Mouse (Mus musculus) large intestine, adult 2 months (tissue): Measurements from ENCODE around the gene Cd2. TPM values are rescaled to one million over a fixed set of nuclear protein-coding genes. Genes with fewer than 3 reads are reported as not detected.

Source experiments
- DNase-seq: peaks from one replicate; pipeline ENCODE4 v3.0.0-alpha.2; 2012; ENCODE audit warnings: low read depth, low spot score
- WGBS: fragments of 180-500 bp; shearing (Covaris S2); methylation state at CpG from one replicate; pipeline ENCODE4 v1.1.7; 2018; 5-methylcytosine and 5-hydroxymethylcytosine counted together
- polyA plus RNA-seq: library from polyadenylated mRNA; depleted of rRNA; stranded (reverse); fragments of >200 nt; gene quantifications from 2 replicates; pipeline ENCODE4 v1.2.3, GENCODE M21; 2012; rRNA removed

The Cd2 gene
- polyA plus RNA-seq, result 2.6 and 3.7 TPM in 2 replicates

DNA sequence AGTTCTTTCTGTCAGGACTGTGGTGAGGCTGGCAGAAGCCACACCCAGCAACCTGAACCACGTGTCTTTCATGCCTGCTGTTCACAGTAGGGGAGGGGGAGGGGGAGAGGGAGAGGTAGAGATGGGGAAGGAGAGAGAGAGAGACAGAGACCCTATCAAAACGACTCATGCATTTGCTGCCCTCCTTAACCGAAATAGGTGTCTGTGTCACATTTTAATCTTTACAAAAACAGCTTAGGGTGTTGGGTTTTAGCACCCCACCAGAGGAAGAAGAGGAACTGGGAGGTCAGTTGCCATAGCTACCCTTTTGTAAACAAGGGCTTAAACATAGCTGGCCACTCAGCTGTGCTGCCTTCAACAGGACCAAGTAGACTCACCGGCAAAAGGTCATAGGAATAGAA lies at the start of gene Cd2:
Gene Cd2 (minus strand): TSS at position 29 of the 401 bp plus-strand sequence.
- no peak for DNase-seq
- 19% methylated on average over 4 of the region's 4 CpGs for whole genome bisulfite sequencing

DNA sequence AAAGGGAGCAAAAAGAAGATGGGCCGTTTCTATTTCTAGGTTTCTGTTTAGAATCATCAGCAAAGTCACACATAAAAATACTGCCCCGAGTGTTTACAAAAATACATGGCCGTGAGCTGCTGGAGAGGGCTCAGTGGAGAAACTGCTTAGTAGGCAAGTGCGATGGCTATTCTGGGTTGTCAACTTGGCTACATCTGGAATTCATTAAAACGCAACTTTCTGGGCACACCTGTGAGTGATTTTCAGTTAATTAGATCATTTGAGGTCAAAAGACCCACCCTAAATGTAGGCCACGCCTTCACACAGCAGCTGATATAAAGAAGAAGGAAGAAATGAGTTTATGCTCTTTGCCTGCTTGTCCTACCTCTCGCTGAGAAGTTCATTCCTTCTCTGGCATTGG lies 40.9 kb upstream of the Cd2 start:
- WGBS, result 56% methylated on average over 7 of the region's 7 CpGs
- DNase-seq, result no peak

DNA sequence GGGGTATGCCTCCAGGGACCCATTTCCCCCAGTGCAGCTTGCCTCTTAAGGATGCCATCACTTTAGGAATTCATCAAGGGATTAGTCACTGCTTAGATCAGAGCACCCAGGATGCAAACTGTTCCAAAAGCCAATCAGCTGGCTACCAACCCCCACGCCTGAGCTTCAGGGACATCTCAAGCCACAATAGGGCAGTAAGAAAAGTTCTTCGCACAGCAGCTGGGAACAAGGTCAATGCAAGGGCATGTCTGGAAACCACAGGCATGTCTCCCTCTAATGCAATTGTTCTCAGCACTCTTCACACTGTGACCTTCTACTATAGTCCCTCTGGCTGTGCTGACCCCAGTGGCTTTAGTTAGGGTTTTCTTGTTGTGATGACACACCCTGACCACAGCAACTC lies 39.5 kb upstream of the Cd2 start:
- 91% methylated on average over 2 of the region's 2 CpGs for WGBS
- no peak for DNase-seq

DNA sequence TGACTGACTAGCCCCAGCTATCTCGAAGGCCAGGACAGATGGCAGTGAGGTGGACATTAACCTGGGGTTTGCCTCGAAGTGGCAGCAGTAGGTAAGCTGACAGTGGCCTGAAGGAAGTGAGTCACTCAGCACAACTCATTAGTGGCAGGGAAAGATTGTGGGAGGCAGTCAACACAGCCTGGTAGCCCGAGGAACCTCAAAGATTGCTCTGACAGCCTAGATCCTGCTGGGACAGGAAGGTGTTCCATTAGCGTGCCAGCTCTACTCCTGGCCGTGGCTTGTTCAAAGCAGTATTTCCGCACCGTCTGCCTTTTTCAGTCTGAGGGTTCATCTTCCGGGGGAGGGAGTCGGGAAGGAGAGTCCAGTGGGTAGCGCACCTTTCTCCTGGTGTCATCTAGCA lies 34.7 kb upstream of the Cd2 start:
- no peak for DNase-seq
- 73% methylated on average over 10 of the region's 10 CpGs for WGBS

DNA sequence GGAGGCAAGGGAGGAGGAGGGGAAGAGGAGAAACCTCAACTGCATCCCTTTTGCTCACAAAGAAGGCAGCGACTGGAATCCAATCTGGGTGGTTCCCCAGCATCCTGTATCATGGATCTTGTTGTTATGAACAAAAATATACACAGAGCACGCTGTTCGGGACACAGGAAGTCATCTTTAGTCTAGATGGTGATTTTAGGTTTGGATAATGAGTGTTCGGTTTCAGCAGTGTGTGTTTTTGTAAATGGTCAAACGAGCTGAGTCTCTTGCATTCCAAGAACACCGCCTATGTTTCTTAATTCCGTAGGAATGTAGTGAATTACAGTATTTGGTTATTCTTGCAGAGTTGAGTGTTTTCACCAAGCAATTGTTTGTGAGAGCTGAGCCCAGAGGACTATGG lies 33.1 kb upstream of the Cd2 start:
- WGBS, result 51% methylated on average over 7 of the region's 7 CpGs

DNA sequence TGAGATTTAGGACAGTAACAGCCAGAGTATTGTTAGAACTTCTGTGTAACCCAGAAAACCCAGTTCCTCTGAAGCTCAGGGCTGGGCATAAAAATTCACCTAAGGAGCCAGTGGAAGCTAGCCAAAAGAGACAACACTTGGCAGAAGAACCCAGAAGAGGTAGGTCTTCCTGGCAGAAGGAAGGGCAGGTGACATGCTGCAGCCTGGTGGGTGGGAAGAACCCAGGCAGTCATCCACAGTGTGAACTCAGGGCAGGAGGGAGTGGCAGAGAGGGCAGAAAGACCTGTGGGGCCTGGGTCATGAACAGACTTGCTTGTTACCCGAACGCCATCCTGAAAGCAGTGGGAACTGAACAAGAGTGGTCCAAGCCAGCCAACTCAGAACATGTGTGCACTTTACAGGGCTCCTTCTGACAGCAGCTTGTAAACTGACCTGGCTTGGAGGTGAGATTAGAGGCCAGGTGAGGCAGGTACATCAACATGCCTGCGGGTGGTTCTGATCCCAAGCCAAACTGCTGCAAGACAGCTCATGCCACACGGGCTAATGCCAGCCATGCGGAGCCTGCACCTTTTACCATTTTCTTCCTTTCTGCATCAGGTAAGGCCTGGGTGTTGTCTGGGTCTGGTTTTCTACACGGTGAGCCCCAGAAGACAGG lies 30.9 kb upstream of the Cd2 start:
- DNase-seq, result no peak
- 71% methylated on average over 6 of the region's 6 CpGs for WGBS

More for the DNA sequence above, 33.1 kb upstream of the Cd2 start:
- DNase-seq, result no peak

DNA sequence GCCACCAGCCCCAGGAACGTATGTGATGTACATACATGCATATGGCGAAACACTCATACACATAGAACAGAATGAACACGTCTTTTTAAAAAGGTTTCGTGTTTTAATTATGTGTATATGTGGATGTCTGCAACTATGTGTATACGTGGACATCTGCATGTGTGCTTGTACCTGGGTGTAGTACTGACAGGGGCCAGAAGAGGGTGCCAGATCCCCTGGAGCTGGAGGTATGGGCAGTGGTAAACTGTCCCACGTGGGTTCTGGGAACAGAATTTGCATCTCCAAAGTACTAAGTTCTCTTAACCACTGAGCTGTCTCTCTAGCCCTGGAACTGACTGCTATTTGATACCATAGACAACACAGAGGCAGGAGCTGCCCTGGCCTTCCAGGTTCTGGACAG lies 30.4 kb upstream of the Cd2 start:
- no peak for DNase-seq
- WGBS, result 75% methylated on average over 6 of the region's 6 CpGs

DNA sequence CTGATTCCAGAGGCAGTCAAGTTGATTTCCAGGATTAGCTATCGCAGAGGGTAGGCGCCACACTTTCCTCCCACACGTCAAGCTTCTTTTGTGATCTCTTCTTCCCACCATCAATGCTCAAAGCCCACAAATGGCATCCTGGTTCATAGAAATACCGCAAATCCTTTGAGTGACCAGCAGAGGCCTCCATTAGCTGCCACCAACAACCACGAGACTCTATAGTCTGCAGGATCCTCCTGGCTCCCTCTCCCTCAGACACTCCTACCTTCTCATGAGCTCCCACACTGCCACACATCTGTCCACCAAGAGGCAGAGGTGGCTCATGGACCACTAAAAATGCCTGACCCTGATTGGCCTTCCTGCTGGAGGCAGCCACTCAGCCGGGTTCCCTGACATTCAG lies 27.2 kb upstream of the Cd2 start:
- DNase-seq, result no peak
- 87% methylated on average over 6 of the region's 6 CpGs for WGBS

DNA sequence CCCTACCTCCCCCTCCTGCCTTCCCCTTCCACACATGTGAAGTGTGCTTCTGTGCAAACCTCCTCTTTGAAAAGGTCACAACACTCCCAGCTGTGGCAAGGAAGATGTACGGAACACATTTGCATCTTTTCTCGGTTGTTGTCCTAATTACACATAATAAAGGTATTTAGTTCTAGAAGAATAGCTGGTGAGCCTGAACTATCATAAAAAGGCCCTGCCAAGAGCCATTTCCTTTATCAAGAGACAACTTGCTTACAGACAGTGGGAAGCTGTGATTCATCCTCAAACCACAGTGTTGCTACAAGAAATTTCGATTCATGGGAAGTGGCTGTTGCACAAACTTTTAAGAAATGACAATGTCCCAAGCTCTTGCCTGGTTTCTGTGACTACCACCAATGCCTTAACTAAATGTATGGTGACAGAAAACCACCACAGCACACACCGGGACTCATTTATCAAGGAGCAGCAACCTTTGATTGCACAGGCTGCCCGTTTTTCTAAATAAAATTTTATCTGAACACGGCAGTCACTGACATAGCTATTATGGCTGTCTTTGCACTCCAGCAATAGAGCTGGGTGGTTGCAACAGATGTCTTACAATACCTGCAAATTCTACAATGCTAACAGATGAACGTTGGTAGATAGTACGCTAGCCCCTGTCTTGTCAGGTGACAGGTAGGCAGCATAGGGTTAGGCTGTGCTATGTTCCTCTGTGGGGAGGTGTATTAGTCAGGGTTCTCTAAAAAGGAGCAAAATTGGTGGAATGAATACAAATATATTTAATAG lies 25.7 kb upstream of the Cd2 start:
- 50% methylated on average over 8 of the region's 8 CpGs for WGBS
- no peak for DNase-seq

DNA sequence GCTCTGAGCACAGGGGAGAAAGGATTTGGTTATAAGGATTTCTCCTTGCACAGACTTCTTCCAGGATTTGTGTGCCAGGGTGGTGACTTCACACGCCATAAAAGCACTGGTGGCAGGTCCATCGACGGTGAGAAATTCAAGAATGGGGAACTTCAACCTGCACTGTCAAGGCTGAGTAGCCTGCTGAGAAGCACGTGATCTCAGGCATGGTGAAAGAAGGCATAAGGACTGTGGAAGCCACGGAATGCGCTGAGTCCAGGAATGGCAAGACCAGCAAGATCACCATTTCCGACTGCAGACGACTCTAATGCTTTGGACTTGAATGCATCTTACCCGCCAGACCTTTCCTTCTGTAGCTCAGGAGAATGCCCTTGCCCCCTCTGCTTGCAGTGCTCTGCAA lies 23.2 kb upstream of the Cd2 start:
- no peak for DNase-seq
- 41% methylated on average over 9 of the region's 9 CpGs for WGBS

DNA sequence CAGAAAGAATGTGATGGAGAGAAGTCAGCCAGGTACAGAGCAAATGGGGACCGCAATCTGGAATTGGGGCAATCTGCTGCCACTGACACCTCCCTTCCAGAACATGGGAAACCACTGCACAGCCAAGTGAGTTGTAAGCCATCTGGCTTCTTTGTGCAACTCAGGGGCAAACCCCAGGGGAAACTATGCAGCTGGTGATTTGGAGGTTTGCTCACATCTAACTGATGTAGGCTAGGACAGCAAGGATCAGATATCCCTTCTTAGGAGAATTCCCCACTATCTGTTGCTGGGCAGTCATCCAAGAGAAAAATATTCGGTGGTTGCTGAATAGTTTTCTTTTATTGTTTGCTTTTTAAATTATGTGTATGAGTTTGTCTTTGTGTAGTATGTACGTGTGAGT lies 21.9 kb upstream of the Cd2 start:
- WGBS, result 44% methylated on average over 3 of the region's 3 CpGs
- no peak for DNase-seq

DNA sequence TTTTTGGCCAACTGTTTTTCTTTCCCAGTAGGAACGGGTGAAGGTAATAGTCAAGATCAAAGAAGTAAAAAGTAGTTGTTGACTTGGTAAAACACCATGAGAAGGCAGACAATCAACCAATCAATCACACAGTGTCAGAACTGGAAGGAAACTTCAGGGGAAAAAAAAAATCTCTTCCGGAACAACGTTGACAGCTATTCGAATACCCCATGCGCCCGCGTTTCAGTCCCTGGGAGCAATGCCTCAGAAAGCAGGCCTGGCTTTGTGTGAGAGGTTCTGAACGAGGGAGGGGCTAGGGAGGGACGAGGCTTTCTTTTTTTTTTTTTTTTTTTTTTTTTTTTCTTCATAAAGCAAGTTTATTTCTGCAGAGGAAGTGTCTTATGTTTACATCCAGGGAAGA lies 18.4 kb upstream of the Cd2 start:
- 67% methylated on average over 9 of the region's 9 CpGs for WGBS
- no peak for DNase-seq

DNA sequence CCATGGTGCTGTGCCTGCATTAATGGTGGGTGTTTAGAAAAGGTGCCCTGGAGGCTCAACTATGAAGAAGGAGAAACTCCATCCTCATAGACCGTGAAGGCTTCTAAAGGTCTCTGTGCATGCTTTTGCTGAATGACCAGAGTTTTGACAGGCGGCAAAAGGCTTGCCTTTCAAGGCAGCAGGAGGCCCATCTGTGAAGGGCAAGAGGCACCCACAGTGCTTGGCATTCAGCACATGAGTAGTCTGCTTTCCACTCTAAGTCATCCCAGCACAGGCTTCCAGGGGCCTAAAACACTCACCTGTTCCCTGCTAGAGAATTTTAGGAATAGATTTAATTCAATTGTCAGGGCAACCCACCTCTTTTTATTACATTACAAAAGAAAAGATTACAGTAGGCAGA lies 17.3 kb upstream of the Cd2 start:
- no peak for DNase-seq
- WGBS, result 89% methylated on average over 2 of the region's 2 CpGs

DNA sequence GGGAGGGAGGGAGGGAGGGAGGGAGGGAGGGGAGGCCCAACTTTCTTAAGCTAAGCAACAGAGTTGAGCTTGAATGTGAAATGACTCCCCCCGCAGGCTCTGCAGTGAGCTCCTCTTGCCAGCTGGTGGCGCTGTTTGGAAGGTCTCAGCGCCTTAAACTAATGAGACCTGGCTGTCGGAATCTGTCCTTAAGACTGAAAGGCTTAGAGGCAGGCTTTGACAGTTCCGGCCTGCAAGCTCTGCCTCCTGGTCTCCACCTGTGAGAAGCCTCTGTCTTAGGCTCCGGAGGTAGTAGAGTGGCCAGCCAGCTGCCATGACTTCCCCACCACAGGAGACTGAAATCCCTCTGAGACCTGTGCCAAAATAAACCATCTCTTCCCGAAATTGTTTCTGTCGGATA lies 16.4 kb upstream of the Cd2 start:
- WGBS, result 17% methylated on average over 8 of the region's 8 CpGs

DNA sequence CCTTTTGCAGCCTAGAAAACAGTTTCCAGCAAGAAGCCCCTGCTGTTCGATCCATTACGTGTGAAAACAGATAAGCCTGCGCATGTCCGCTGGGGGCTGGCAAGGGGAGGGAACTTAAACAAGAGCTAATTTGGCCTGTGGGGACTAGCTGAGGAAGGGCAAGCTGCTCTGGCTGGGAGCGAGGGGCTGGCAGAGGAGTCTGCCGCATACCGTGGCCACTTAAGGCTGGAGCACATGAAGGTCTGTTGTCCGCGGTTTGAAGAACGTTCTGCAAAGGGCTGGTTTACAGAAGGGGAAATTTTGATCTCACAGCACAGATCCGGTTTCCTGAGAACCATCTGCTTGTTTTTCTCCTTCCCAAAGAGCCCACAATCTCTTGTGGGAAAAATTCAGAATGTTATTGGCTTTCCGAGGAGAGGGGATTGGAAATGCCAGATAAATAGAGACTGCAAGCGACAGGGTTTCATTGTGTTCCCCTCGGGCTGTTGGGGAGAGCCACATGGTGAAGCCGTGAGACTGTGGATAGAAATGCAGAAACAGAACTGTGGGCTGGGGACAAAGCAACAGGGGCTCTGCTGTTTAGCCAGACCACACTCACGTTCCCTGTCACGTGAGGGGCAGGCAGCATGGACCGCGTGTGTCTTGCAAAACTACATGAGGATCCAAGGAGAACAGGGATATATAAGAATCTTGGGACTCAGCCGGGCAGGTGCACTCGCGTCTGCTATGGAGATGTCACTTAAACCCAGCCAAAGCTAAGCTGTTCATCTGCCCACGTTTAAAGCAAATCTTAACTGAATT lies 12.7 kb upstream of the Cd2 start:
- DNase-seq, result no peak
- WGBS, result 25% methylated on average over 23 of the region's 23 CpGs

More for the DNA sequence above, 16.4 kb upstream of the Cd2 start:
- no peak for DNase-seq

DNA sequence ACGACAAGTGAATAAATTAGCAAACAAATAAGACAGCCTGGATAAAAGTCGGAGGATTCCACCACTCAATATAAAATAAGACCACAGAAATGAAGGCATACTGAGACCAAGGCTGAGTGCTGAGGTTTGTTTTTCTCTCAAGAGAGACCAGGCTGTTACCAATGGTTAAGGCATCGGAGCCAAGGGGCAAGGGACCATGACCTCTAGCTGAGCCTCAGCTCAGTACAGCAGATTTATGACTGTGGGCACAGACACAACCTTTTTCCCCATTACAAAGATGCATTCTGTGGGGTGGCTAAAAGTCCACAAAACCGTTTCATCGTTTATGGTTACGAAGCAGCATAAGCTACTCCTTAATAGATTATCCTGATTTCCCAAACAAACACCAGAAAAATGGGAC lies 11.9 kb upstream of the Cd2 start:
- 63% methylated on average over 6 of the region's 6 CpGs for WGBS
- DNase-seq, result no peak

DNA sequence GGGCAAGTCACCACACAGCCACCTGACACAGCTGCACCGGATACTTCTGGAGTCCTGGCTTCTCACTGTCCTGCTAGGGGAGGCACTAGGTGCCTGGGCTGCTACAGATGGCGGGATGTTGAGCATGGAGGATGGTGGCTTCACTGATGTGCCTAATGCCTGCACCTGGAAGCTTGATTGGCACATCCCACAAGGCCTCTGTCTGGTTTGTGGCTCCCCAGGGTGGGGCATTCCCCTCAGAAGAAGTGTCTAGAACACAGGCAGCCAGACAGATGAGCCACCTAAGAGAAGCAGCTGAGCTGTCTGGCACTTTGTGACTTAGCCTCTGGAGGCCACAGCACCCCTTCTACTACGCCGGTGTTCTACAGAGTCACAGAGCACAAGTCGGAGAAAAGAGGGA lies 9.5 kb upstream of the Cd2 start:
- WGBS, result 93% methylated on average over 5 of the region's 5 CpGs
- no peak for DNase-seq

DNA sequence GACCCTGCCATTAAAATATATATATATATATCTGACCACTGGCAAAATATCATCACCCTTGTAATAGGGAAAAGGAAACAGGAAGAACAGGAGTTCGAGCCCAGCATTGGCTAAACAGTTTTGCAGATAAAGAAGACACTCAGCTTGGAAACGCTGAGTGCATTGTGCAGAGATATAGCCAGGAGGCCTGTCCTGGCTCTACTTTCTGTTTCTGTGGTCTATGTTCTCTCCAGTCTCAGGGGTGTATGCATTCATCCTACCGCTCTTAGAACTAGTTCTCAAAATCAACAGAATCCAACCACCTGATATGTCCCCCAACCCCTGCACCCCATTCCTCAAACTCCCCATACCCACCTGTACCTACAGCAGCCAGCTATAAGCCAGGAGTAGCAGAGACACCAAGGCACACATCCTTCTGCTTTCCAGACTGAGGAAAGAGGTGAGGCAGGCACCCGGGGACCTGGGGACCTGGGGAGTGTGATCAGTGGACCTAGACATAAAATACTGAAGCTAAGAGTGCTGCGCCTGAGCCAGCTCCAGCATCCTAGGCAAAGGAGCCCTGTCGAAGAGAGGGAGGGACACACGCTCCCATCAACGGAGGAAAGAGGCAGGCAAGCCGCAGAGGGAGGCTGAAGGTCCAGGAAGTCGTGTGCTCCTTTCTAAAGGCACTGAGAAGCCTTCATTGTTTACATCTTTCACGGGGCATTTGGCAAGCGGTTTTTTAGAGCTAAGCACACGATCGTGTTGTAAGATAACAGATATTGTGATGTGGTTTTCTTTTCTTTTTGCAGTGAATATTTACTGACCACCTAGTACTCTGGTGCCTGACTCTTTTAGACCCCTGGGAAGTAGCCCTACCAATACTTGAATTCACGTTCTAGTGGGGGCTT lies 8.4 kb upstream of the Cd2 start:
- WGBS, result 51% methylated on average over 15 of the region's 15 CpGs
- no peak for DNase-seq

DNA sequence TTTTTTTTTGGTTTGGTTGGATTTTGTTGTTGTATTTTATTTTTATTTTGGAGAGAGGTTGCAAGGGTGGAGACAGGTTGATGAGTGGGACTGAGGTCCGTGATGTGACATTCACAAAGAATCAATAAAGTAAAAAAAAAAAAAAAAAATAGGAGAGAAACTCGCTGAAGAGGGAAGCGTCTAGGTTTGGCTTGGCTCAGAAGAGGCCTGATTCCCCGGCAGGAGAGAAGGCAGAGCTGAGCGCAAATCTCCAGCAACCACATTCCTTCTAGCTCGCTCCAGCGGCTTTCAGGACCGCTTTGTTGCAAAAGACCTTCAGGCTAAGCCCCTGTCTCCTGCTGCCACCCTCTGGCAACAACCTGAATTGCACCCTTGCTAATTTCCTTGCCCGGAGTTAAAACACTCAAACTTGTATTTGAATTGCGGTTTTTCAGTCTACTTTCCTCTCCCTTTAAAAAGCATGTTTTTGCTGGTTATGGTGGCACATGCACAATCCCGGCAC lies 7.7 kb upstream of the Cd2 start:
- WGBS, result 5% methylated on average over 11 of the region's 11 CpGs

More for the DNA sequence above, 7.7 kb upstream of the Cd2 start:
- DNase-seq, result peak; percentile 36
